Mouse (Mus musculus) cerebellum, adult 2 months (tissue): ENCODE measurements around the gene Il1f5.

Experiments
- CTCF ChIP-seq: fragments of 200-500 bp; IDR thresholded peaks from 2 replicates; pipeline ENCODE4 v1.5.1; 2011; ENCODE audit warnings: low read depth, mild to moderate bottlenecking, control low read depth, low read length, moderate library complexity, borderline replicate concordance; ENCODE audit not compliant: insufficient read depth
- POLR2A ChIP-seq: fragments of 200-500 bp; IDR thresholded peaks from 2 replicates; pipeline ENCODE4 v1.6.1; 2011; ENCODE audit warnings: low read length, control low read depth, borderline replicate concordance; ENCODE audit not compliant: insufficient read depth

GRCm38 (mm10) chr2:24273619-24274018 is 3.1 kb upstream of the Il1f5 start:
- TF ChIP-seq POLR2A (no peak), CTCF (no peak)
